Mouse (Mus musculus): ENCODE results near the gene Ift88.

The Ift88 gene

DNA sequence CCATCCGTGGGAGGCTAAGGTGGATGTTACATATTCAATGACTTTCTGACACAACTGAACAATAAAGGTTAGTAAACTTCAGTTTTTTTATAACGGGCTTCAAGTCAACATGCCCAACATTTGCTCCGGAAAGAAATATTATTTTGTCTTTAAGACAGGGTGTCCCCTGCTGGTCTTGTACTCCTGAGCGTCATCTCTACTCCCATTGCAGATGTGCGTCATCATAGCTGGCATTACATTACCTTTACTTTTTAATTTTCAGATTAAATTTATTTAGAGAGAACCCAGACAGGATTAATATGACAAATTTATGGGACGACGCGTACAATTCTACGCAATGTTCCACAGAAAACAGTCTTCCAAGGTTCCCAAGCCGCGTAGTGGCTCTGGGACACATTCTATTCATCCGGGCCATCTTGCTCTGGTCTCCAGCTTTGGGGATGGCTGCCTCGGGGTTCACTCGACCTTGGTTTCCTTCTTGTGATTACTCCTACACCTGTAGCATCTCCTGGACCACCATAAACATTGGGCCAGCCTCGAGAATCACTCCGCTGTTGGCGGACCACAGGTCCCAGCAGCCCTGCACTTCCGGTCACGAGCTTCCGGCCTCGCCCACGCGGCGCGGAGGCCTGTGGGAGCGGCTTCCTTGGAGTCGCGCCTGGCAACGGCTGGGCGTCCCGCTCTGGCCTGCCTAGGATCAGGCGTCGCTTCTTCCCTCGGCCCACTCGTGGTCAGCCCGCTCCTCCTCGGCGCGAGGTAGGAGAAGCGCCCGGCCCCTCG, at the start of gene Ift88:
Ift88 (plus strand) TSS at position 631 of the 780 bp plus-strand sequence.
- DNase-seq = peak; percentile 99

DNA sequence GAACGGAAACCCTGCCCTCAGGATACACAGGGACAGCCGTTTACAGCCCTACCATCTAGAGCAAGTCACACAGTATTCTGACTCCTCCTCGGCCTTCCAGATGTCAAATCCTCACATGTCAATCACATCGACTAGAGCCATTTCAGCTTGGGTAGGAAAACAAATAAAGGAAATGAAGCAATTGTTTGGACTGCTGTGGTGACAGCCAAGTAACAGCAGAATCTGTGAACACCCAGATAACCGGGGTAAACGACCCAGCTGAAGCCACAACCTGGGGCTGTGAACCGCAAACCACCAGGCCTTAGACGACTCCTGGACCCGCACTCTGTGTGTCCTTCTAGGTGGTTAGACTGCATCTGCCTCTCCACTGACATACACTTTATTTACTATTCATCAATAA, 48.7 kb upstream of the Ift88 start:
- DNase-seq = no peak

DNA sequence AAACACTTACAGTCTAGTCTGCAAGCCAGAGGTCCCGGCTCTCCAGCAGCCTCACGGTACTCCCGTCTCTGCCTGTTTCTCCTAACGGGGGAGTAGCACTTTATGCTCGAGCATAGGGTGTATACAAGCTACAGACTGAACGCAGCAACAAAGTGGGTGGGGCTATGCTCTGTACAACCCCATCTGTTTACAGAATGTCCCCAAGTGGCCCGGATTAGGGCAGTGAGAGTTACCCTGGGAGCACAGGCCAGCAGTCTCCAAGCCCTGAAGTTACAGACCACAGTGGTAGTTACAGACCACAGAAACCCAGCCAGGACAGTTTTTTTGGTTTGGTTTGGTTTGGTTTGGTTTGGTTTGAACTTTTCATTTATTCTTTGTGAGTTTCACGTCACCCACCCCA, 47.8 kb upstream of the Ift88 start:
- DNase-seq = no peak

- no peak for DNase-seq
Measured at GRCm38 (mm10) chr14:57376956-57377355, 46.9 kb upstream of the Ift88 start.

DNA sequence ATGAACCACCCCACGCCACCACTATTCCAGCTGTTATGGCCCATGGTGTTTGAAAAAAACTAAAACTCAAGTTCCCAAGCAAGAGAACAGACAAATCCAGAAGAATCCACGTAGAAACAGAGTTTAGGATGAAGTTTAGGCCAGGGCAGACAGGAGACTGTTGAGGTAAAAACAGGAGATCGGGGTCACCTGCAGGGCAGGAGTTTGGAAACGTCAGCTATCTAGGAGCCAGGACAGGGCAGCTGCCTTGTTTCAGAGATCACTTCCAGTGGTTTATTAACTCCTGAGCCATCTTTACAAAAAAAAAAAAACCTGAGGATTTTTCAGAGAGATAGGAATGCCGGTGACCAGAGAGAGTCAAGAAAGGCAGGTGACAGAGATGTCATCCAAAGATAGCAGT, 46.3 kb upstream of the Ift88 start:
- no peak for DNase-seq

- DNase-seq = no peak
Measured at GRCm38 (mm10) chr14:57385667-57386066, 38.2 kb upstream of the Ift88 start.

DNA sequence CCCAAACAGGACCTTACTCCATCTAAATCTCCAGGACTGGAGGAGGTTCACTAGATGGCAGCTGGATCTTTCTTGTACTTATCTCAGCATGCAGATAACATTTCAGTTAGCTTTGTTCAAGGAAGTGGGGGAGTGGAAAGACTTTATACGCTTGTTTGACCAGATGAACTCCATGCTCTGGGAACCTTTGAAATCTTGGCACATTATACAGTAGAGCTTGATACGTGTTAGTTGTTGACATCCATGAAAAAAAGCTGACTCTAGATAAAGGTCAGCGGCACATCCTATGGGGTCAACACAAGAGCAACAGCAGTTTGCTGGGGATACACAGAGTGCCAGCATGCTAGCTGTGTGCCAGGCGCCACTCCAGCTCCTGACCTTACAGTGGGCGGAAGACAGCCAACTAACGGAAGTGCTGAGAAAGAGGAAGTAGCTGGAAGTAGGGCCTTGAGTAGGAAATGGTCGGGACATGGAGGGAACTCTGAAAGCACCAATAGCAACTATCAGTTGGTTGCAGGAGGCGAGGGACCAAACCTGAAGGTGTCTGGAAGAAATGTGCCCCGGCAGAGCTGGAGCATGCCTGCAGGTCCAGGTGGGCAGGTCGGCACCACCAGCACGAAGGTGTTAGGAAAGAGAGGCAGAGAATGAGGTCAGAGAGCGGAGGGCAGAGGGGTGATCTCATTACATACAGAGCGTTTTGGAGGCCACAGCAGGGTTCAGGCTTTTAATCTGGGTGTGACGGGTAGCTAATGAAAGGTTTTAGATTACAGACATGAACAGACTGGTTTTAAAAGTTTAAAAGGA, 36.9 kb upstream of the Ift88 start:
- DNase-seq = peak; percentile 96

DNA sequence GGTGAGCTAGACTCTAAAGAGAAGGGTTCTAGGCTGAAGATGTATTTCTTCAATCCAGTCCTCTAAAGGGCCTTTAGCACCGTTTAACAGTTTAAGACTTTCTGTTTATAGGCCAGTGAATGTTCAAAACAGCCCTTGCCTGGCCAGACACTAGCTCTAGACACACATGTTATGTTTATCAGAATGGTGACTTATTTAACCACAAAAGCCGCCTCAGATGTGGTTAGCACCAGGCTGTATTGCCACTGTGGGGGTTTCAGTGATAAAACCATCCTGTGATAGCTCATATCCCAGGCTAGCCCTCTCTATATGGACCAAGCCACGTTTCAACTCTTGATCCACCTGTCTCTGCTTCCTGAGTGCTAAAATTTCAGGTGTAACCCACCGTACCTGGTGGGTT, 32.2 kb upstream of the Ift88 start:
- no peak for DNase-seq

GRCm38 (mm10) chr14:57392278-57392677, 31.6 kb upstream of the Ift88 start:
- no peak for DNase-seq

DNA sequence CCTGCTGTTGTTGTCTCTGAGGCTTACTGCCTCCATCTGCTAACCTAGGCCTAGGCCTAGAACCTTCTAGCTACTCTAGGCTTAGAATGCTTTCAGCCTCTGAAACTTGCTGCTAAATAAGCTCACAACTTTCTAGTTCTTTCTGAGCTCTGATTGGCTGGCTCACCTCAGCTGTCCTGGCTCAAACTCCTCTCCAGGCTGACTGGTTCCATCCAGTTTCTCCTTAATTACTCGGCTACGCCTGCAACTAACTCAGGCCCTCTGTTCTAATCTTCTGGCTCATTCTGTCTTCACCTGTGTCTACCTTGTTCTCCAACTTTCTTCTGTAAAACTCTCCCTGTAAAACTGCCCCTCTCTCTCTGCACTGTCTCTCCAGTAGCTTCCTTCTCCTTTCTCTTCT, 28.4 kb upstream of the Ift88 start:
- DNase-seq = peak; percentile 8

GRCm38 (mm10) chr14:57397221-57397620, 26.6 kb upstream of the Ift88 start:
- DNase-seq = no peak

DNA sequence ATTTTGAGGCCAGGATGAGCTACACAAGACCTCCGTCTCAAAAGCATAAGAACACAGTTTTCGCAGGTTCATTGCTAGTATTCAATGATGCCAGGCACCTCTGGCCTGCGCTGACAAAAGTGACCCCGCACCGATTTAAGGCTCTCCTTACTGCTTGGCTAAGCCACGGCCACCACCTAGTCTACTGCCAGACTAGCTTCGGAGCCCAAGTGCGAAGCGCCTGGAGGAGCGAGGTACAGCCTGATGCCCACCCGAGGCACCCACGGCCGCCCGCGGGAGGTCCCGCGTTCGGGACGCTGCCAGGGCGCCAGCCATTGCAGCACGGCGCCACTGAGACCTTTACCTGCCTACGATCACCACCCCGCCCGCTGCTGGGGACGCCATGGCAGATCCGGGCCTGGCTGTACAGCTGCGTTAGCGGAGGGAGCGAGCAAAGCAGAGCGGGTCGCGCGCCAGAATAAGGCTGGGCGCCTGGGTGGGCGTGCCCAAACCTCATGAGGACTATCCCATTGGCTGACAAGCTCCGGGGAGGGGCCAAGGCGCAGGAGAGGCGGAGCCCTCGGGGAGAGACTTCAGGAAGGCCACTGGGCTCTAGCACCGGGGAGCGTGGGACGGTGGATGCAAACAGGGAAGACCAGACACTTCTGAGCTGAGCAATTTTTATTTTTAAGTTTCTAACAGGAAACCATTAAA, 25.7 kb upstream of the Ift88 start, which contains the start of gene Cryl1:
Cryl1 (minus strand) TSS at position 465 of the 693 bp plus-strand sequence.
- peak; percentile 100 for DNase-seq

DNA sequence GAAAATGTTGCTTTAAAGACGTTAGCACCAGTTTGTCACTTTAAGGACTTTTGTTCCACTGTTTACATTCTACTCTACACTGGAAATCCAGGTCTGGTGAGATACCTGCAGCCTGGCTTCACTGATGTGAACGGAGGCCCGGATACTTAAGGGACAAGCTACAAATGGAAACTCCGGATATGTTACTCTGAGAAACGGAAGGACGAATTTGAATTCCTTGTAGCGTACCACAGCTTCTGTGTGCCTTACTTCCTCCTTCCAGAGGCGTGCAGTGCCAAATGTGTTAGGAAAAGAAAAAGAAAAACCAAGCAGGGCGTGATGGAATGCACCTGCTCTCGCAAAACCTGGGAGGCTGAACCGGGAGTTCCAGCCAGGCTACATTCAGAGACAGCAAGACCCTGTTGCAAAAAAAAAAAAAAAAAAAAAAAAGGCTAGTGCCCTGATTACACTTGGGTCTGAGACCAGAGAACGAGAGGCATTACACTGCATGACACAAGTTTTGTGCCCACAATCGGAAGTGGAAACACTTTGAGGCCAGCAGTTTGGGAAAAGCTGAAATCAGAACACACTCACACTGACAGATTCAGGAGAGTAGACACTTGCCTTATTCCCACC, 24.9 kb upstream of the Ift88 start:
- DNase-seq = peak; percentile 94

DNA sequence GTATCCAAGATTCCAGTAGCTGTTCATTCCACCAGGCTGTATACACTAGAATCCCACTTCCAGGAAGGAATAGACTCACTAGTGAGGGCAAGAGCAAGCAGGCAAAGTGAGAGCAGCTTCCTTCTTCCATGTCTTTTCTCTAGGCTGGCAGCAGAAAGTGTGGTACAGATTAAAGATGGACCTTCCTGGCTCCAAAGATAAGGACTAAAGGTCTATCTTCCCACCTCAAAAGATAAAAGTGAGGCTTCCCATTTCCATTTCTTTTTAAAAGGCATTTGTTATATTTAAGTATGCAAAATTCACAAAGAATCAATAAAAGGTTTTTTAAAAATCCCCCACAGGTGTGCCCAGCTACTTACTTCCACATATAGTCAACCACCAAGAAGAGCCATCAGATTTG, 21.0 kb upstream of the Ift88 start:
- no peak for DNase-seq

DNA sequence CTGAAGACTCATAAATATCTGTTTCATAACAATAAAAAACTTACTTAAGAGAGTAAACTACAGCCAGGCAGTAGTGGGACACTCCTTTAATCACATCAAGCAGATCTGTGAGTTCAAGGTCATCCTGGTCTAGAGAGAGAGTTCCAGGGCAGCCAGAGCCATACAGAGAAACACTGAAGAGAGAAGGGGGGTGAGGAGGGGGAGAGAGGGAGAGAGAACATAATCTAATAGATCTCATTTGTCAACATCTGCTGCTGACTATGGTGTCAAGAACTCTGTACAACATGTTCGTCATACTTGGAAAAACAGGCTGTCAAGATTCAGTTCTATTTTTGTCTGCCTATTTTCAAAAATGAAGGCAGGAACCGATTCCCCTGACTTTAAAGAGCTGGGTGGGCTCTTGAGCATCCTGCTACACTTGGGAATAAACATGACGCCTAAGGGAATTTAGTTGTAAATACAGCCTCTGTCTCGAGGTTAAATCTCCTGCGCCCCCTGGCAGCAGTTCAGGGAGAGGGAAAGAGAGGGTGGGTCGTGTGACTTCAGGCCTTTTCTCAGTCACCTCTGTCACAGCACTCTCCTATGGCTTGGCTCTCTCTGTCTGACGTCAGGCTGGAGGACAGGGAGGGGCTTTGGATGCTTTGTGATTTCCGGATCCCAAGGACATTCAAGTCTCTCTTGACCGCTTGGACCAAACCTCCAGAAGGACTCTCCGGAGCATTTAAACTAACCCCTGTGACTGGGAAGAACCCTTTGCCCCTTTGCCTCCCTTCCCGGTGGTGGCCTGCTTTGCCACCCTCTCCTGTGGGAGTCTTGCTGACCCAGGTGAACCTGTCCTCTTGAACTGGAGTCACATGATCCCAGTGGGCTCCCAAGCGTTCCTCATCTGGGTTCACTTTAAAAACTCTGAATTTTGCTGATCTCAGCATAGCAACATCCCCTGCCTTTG, 16.5 kb upstream of the Ift88 start:
- DNase-seq = peak; percentile 93

- no peak for DNase-seq
Measured at GRCm38 (mm10) chr14:57408100-57408499, 15.8 kb upstream of the Ift88 start.

DNA sequence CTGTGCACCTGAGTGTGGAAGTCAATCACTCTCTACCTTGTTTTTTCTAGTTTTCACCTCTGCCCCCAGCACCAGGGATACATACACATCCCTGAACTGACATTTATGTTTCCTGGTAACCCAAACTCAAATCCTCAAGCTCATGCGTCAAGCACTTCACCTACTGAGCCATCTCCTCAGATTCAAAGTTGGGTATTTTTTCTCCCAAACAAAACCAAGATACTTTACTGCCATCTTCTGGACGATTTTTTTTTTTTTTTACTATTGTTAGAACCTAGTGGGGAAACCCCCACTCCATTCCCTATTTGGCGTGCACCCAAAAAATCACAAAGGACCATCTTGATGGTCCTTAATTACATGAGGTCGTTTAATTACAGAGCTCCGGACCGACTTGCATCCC, 14.8 kb upstream of the Ift88 start:
- no peak for DNase-seq

DNA sequence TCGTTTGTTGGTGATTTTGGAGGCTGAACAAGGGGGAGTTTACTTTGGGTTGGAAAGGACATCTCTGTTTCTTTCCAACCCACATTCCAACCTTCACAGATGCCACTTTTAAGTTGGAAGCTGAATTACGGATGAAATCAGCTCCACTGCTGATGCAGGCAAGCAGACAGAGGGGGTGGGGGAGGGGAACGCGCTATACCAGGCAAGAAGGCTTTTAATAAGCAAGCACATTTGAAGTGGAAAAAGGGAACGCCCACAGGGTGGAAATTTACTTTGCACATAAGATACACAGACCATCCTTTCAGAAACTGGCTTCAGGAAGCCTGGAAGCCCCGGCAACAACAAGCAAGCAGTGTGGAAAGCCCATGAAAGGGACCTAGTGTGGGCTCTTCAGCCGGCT, 11.7 kb upstream of the Ift88 start:
- no peak for DNase-seq

DNA sequence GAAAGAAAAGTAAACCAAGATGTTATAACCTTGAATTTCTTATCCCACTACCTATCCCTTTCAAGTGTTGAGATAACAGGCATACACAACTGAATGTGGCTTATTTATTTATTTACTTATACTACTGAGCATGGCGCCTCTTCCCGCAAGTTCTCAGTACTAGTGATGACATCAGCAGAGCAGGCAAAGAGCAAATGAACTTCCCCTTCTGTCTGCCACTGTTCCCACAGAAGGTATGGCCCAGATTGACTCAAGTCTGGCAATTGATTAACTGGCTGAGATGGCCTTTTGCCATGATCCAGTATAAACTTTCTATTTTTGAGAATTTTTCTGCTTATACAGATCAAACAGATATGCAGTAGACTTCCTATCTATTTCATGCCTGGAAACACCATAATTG, 6.7 kb upstream of the Ift88 start:
- DNase-seq = no peak

DNA sequence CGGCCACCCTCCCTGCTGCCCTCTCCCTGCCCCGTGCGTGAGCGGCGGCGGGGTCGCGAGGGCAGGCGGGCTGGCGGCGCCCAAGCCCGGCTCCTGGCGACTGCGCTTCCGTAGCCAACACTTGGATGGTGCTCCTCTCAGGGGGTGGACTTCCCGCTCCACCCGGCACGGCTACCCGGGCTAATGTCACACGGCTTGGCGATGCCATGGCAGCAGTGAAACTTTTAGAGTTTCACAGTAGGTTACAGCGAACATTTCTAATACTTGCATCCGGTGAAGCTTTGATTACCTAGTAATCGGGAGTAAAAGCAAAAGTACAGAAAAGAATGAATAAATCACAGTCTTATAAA, 325 bp downstream of the Ift88 start:
- DNase-seq = no peak

- no peak for DNase-seq
Measured at GRCm38 (mm10) chr14:57430451-57430850, 6.6 kb downstream of the Ift88 start.

DNA sequence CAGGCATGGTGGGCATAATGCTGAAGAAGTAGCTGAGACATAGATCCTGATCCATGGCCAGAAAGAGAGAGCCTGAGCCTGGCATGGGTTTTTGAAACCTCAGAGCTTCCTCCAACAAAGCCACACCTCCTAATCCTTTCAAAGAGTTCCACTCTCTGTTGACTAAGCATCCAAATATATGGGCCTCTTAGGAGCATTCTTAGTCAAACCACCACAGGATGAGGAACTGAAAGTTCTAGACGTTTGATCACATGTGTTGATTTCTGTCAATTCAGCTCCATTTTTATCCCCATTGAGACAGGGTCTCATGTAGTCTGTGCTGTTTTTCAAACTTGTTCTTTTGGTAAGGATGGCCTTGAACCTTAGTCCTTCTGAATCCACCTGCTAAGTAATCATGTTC, 28.7 kb downstream of the Ift88 start:
- no peak for DNase-seq
